Mouse (Mus musculus) testis, adult 2 months (tissue): ENCODE measurements around the gene 2310061I04Rik. TPM values are rescaled to one million over a fixed set of nuclear protein-coding genes. Genes with fewer than 3 reads are reported as not detected.

Source experiments
- H3K27ac ChIP-seq: fragments of 200-500 bp; 2 replicates; pipeline ENCODE4 v1.5.1; 2012; ENCODE audit warnings: low read depth, low read length; ENCODE audit not compliant: control insufficient read depth, insufficient read depth
- H3K27me3 ChIP-seq: fragments of 200-500 bp; 2 replicates; pipeline ENCODE4 v1.6.1; 2012; ENCODE audit warnings: mild to moderate bottlenecking, low read length, moderate library complexity; ENCODE audit not compliant: control insufficient read depth, insufficient read depth
- H3K36me3 ChIP-seq: fragments of 200-500 bp; 2 replicates; pipeline ENCODE4 v1.6.1; 2012; ENCODE audit warnings: mild to moderate bottlenecking, low read length; ENCODE audit not compliant: control insufficient read depth, insufficient read depth
- H3K4me1 ChIP-seq: fragments of 200-500 bp; 2 replicates; pipeline ENCODE4 v1.6.1; 2012; ENCODE audit warnings: low read length; ENCODE audit not compliant: control insufficient read depth, insufficient read depth
- H3K4me3 ChIP-seq: fragments of 200-500 bp; 2 replicates; pipeline ENCODE4 v1.5.1; 2012; ENCODE audit warnings: low read depth, mild to moderate bottlenecking, low read length, moderate library complexity, mixed read lengths; ENCODE audit not compliant: control insufficient read depth
- CTCF ChIP-seq: fragments of 200-500 bp; IDR thresholded peaks from 2 replicates; pipeline ENCODE4 v1.5.1; 2012; ENCODE audit warnings: low read depth, mild to moderate bottlenecking, inconsistent platforms, low read length, moderate library complexity; ENCODE audit not compliant: control insufficient read depth, insufficient read depth, insufficient replicate concordance
- POLR2A ChIP-seq: fragments of 200-500 bp; IDR thresholded peaks from 2 replicates; pipeline ENCODE4 v1.6.1; 2012; ENCODE audit warnings: low read depth, mild to moderate bottlenecking, inconsistent platforms, low read length, moderate library complexity; ENCODE audit not compliant: control insufficient read depth
- polyA plus RNA-seq: library from polyadenylated mRNA; depleted of rRNA; stranded (reverse); fragments of >200 nt; gene quantifications from 2 replicates; pipeline ENCODE4 v1.2.3, GENCODE M21; 2012

Gene 2310061I04Rik
- polyA plus RNA-seq, 1 experiment, result 172 TPM

DNA sequence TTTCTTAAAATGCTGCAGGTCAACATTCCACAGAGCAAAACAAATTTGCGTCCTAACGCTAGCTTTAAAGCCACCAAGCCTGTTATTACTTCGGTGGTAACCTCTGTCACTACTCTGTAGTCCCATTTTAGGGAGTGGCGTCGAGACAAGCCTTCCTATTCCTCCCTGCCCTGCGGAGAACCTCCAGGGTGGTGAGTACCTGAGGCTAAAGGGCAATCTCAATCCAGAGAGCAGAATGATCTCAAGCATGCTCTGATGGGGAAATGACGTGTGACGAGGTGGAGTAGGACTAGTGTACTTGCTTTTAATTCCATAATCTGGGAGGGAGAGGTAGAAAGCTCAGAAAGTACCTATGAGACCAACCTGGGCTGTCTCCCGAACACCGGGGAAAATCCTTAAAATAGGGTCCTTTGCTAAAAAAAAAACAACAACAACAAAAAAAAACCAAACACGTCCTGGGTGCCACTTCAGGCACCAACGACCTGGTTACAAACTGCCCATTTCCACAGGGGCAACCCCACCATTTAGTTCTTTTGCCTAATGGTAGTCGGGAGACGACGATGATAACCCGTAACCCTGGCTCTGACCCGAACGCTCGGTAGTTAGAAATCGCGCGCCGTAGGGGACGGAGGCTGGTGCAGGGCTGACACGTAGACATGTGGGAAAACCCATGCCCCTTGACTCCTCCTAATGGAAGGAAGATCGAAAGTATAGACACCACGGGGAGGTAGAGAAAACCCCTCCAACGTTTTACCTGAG, 18.5 kb upstream of the 2310061I04Rik start:
- Histone ChIP-seq H3K27ac (peak overlapping the region; percentile 94), H3K27me3 (no peaks in the 10 kb centered on the region), H3K36me3 (peaks cover 5% of the 10 kb centered on the region), H3K4me1 (peaks cover 2% of the 10 kb centered on the region; the same call in 1 of the 2 replicates), H3K4me3 (peak overlapping the region; percentile 96)
- TF ChIP-seq POLR2A (no peak), CTCF (no peak)

DNA sequence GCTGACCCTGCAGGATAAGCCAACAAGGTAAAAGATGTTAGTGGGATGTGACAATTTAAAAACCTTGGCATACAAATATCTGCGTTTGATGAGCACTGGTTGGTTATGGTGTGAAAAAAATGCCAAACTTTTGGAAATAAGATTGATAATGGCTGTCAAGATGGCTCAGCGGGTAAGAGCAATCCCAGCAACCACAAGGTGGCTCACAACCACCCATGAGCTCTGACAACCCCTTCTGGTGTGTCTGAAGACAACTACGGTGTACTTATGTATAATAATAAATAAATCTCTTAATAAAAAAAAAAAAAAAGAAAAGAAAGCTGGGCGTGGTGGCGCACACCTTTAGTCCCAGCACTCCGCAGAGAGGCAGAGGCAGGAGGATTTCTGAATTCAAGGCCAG, 17.7 kb upstream of the 2310061I04Rik start:
- Histone ChIP-seq H3K4me1 (peaks cover 4% of the 10 kb centered on the region), H3K36me3 (peaks cover 5% of the 10 kb centered on the region), H3K4me3 (peak overlapping the region; percentile 96), H3K27me3 (no peaks in the 10 kb centered on the region), H3K27ac (no peak overlapping the region)
- TF ChIP-seq POLR2A (no peak), CTCF (no peak)

DNA sequence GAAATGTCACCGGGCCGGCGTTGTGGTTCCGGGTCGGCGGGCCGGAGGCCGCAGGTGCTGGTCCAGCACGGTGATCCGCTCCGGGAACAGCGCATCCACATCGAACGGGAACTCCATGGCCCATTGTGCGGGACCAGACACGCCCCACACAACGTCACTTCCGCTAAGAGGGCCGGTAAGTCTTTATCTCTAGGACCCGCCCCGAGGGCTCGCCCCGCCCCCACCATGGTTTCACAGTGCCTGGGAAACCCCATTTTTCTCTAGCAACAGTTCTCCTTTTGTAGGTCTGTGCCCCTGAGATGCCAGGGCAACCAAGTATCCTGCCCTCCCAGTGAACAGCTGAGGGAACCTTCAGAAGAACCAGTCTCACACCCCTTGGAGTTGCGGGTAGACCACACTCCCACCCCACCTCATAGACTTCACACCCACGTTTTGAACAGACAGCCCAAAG, 12.7 kb upstream of the 2310061I04Rik start, which contains the start of gene Atat1:
TSS of gene Atat1 (minus strand) at position 157 of the 451 bp plus-strand sequence.
- Histone ChIP-seq H3K36me3 (peaks cover 2% of the 10 kb centered on the region; the same call in 1 of the 2 replicates), H3K4me1 (peaks cover 6% of the 10 kb centered on the region), H3K27ac (peak within 1 kb of the TSS; percentile 98), H3K4me3 (peak within 1 kb of the TSS; percentile 94), H3K27me3 (no peaks in the 10 kb centered on the region)
- TF ChIP-seq CTCF, result 0 out of 2 replicates have a peak, but pooled peaks have one; percentile 4
- peak; percentile 89 for TF ChIP-seq POLR2A

DNA sequence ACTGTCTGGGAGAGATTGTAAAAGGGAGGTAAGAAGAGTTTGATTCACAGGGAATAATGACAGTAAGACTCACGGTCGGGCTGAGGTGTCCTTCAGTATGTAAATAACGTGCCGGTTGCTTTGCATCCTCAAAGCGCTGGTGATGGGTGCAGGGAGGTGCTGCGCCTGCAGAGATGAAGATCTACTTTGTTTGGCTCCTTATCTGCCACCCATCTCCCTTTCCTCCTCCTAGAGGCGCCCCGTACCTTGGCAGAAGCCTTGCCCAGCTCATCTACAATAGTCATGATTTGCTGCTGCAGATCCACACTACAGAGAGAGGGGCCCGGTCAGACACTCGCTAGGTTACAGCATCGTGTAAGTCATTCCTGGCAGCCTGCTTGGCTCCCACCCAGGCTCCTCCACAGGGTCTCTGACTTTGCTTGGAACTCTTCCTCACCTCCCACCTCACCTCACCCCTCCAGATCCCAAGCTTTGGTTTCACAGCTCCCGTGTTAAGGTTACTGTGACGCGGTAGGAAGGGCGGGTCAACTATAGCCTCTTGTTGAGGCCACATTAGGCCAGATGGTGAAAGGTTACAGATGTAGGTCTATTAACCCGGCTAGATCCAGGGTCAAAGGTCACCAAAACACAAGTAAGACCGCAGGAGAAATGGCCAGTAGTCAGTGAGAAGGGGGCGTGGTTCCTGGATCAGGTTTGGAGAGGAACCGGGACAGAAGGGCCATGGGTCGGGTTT, 12.1 kb upstream of the 2310061I04Rik start:
- H3K4me3 ChIP-seq, result peak overlapping the region; percentile 94
- H3K27me3 ChIP-seq, result no peaks in the 10 kb centered on the region
- peaks cover 6% of the 10 kb centered on the region for H3K4me1 ChIP-seq
- no peak for TF ChIP-seq POLR2A
- peaks cover 2% of the 10 kb centered on the region; the same call in 1 of the 2 replicates for H3K36me3 ChIP-seq
- H3K27ac ChIP-seq, result peak overlapping the region; percentile 98

DNA sequence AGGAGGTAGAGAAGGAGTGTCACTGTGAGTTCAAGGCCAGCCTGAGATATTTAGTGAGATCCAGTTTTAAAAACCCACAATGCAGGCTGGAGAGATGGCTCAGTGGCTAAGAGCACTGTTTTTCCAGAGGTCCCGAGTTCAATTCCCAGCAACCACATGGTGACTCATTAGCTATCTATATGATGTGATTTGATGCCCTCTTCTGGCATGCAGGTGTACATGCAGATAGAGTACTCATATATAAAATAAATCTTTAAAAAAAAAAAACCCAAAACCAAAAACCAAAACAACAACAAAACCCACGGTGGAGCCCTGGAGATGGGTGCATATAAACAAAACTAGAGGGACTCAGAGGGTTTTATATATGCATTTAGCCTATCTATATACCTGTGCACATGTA, 10.4 kb upstream of the 2310061I04Rik start:
- H3K36me3 ChIP-seq, result no peaks in the 10 kb centered on the region; the same call in 1 of the 2 replicates
- H3K27ac ChIP-seq, result no peak overlapping the region
- no peaks in the 10 kb centered on the region for H3K27me3 ChIP-seq
- peaks cover 6% of the 10 kb centered on the region for H3K4me1 ChIP-seq
- TF ChIP-seq POLR2A (no peak), CTCF (no peak)
- no peak overlapping the region for H3K4me3 ChIP-seq

DNA sequence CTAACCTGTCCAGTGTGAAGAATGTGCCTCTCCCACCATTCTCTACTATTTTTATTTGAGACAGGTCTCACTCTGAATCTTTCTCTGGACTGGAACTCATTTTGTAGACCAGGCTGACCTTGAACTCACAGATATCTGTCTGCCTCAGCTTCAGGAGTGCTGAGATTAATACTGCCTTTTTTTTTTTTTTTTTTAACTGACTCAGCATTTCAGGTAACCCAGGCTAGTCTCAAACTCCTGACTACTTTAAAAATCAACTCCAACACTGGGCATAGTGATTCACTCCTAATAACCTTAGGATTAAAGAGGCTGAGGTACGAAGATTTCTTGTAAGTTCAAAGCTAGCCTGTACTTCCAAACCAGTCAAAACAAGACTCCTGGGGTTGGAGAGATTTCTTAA, 8.4 kb upstream of the 2310061I04Rik start:
- no peaks in the 10 kb centered on the region for H3K36me3 ChIP-seq
- H3K4me1 ChIP-seq, result peaks cover 6% of the 10 kb centered on the region
- H3K27ac ChIP-seq, result no peak overlapping the region
- H3K4me3 ChIP-seq, result no peak overlapping the region
- TF ChIP-seq POLR2A (no peak), CTCF (no peak)
- no peaks in the 10 kb centered on the region for H3K27me3 ChIP-seq

DNA sequence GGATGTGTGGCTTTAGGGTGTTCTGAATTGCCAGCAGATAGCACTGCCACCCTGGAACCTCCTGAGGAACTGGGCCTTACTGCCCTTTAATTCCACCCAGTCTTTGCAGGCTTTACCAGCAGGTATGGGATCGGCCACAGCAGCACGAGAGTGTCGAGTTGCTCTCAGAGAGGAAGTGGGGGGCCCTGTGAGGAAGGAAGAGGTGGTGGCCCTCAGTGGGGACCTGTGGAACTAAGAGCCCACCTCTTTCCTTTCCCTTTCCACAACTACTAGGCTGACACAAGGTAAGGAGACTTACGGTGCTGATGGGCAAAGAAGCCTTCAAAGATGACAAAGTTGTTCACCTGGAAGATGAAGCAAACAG, 6.7 kb upstream of the 2310061I04Rik start:
- Histone ChIP-seq H3K4me1 (no peaks in the 10 kb centered on the region), H3K27ac (no peak overlapping the region), H3K36me3 (no peaks in the 10 kb centered on the region), H3K4me3 (no peak overlapping the region), H3K27me3 (no peaks in the 10 kb centered on the region)
- no peak for TF ChIP-seq CTCF
- TF ChIP-seq POLR2A, result no peak
